Mouse (Mus musculus) liver, embryonic 16.5 days (tissue): ENCODE results near the gene E330009J07Rik. TPM values are rescaled to one million over a fixed set of nuclear protein-coding genes. Genes with fewer than 3 reads are reported as not detected.

Experiments
- ATAC-seq: fragments of 200-750 bp; cut with Nextera tagmentation; 2 replicates; pipeline ENCODE4 v1.8.0; 2017; ENCODE audit warnings: low read depth, mild to moderate bottlenecking, moderate number of reproducible peaks, moderate library complexity
- H3K27ac ChIP-seq: fragments of 300-500 bp; sonication (generic); 2 replicates; pipeline ENCODE4 v1.5.1; 2014; ENCODE audit warnings: mild to moderate bottlenecking, low read length
- H3K27me3 ChIP-seq: fragments of 300-500 bp; sonication (generic); 2 replicates; pipeline ENCODE4 v1.6.1; 2014; ENCODE audit warnings: low read depth, low read length, mixed read lengths; ENCODE audit not compliant: control insufficient read depth, insufficient read depth
- H3K36me3 ChIP-seq: fragments of 300-500 bp; sonication (generic); 2 replicates; pipeline ENCODE4 v1.6.1; 2014; ENCODE audit warnings: mild to moderate bottlenecking; ENCODE audit not compliant: control insufficient read depth, insufficient read depth
- H3K4me1 ChIP-seq: fragments of 300-500 bp; sonication (generic); 2 replicates; pipeline ENCODE4 v1.6.1; 2014; ENCODE audit warnings: low read depth, low read length, mixed read lengths; ENCODE audit not compliant: control insufficient read depth
- H3K4me2 ChIP-seq: fragments of 300-500 bp; sonication (generic); 2 replicates; pipeline ENCODE4 v1.6.1; 2014; ENCODE audit warnings: low read depth, low read length, mixed read lengths
- H3K4me3 ChIP-seq: fragments of 300-500 bp; sonication (generic); 2 replicates; pipeline ENCODE4 v1.5.1; 2014; ENCODE audit warnings: low read depth, mild to moderate bottlenecking, low read length
- H3K9ac ChIP-seq: fragments of 300-500 bp; sonication (generic); 2 replicates; pipeline ENCODE4 v1.6.1; 2014; ENCODE audit warnings: low read depth, low read length
- H3K9me3 ChIP-seq: fragments of 300-500 bp; sonication (generic); replicated peaks from 2 replicates; pipeline ENCODE4 v1.6.1; 2016; ENCODE audit warnings: low read length; ENCODE audit not compliant: control insufficient read depth
- WGBS: fragments of 180-500 bp; shearing (Covaris S2); extraction: QIAGEN DNeasy Blood & Tissue Kit; methylation state at CpG from one replicate; pipeline ENCODE4 v1.1.7; 2014; ENCODE audit not compliant: insufficient replicate concordance; 5-methylcytosine and 5-hydroxymethylcytosine counted together
- polyA plus RNA-seq: library from polyadenylated mRNA; unstranded; fragments of >200 nt; fragmentation: Nextera tagmentation; extraction: Ambion mirVana; gene quantifications from 2 replicates; pipeline ENCODE4 v1.2.1, GENCODE M21; 2015

Gene E330009J07Rik
- polyA plus RNA-seq, result 1.3 and 2.1 TPM in 2 replicates

GRCm38 (mm10) chr6:40436047-40436483, at the start of gene E330009J07Rik:
Gene E330009J07Rik, minus strand, starts transcription at chr6:40436135.
- under 1% methylated on average over 33 of the region's 38 CpGs for WGBS

GRCm38 (mm10) chr6:40482318-40482717, 46.4 kb upstream of the E330009J07Rik start:
- ATAC-seq, result no peak
- Histone ChIP-seq H3K4me3 (no peak overlapping the region), H3K27ac (no peak overlapping the region), H3K4me1 (no peaks in the 10 kb centered on the region), H3K36me3 (peaks cover 24% of the 10 kb centered on the region), H3K27me3 (no peaks in the 10 kb centered on the region), H3K4me2 (no peak overlapping the region), H3K9me3 (no peaks in the 10 kb centered on the region), H3K9ac (no peak overlapping the region)
- WGBS, result 84% methylated on average over 5 of the region's 5 CpGs

More at GRCm38 (mm10) chr6:40436047-40436483, at the start of gene E330009J07Rik:
- peak within 1 kb of the TSS; percentile 69 for H3K4me3 ChIP-seq
- no peaks in the 10 kb centered on the region for H3K36me3 ChIP-seq
- peak within 1 kb of the TSS; percentile 78 for H3K4me2 ChIP-seq
- H3K27me3 ChIP-seq, result peaks cover 28% of the 10 kb centered on the region
- no peak within 1 kb of the TSS for H3K27ac ChIP-seq
- no peaks in the 10 kb centered on the region; the same call in 1 of the 2 replicates for H3K4me1 ChIP-seq
- no peaks in the 10 kb centered on the region for H3K9me3 ChIP-seq
- peak; percentile 85 for ATAC-seq
- H3K9ac ChIP-seq, result peak within 1 kb of the TSS; percentile 66

- no peaks in the 10 kb centered on the region for H3K9me3 ChIP-seq
- H3K4me1 ChIP-seq, result no peaks in the 10 kb centered on the region
- WGBS, result 70% methylated on average over 1 of the region's 1 CpGs
- peaks cover 36% of the 10 kb centered on the region for H3K36me3 ChIP-seq
- no peak overlapping the region for H3K27ac ChIP-seq
- no peak overlapping the region for H3K9ac ChIP-seq
- H3K4me2 ChIP-seq, result no peak overlapping the region
- no peaks in the 10 kb centered on the region for H3K27me3 ChIP-seq
- no peak overlapping the region for H3K4me3 ChIP-seq
- ATAC-seq, result no peak
These were observed 43.8 kb upstream of the E330009J07Rik start for GRCm38 (mm10) chr6:40479705-40480104.

GRCm38 (mm10) chr6:40476132-40476531, 40.2 kb upstream of the E330009J07Rik start:
- no peaks in the 10 kb centered on the region for H3K9me3 ChIP-seq
- no peak for ATAC-seq
- 73% methylated on average over 4 of the region's 4 CpGs for WGBS
- H3K27me3 ChIP-seq, result no peaks in the 10 kb centered on the region
- no peak overlapping the region for H3K4me3 ChIP-seq
- H3K27ac ChIP-seq, result no peak overlapping the region
- H3K4me2 ChIP-seq, result no peak overlapping the region
- H3K36me3 ChIP-seq, result peaks cover 24% of the 10 kb centered on the region
- no peak overlapping the region for H3K9ac ChIP-seq
- H3K4me1 ChIP-seq, result peaks cover 3% of the 10 kb centered on the region

GRCm38 (mm10) chr6:40471720-40472010, 35.7 kb upstream of the E330009J07Rik start:
- Histone ChIP-seq H3K9ac (peak overlapping the region; percentile 75), H3K4me3 (peak overlapping the region; percentile 81), H3K27me3 (no peaks in the 10 kb centered on the region), H3K4me2 (peak overlapping the region; percentile 74), H3K9me3 (no peaks in the 10 kb centered on the region), H3K36me3 (peaks cover 12% of the 10 kb centered on the region), H3K4me1 (peaks cover 3% of the 10 kb centered on the region), H3K27ac (peak overlapping the region; percentile 88)
- no peak for ATAC-seq
- 0% methylated on average over 7 of the region's 7 CpGs for WGBS

- ATAC-seq, result peak; percentile 96
- H3K4me2 ChIP-seq, result peak within 1 kb of the TSS; percentile 74
- H3K9ac ChIP-seq, result peak within 1 kb of the TSS; percentile 75
- peaks cover 3% of the 10 kb centered on the region for H3K4me1 ChIP-seq
- H3K9me3 ChIP-seq, result no peaks in the 10 kb centered on the region
- WGBS, result under 1% methylated on average over 54 of the region's 54 CpGs
- no peaks in the 10 kb centered on the region for H3K27me3 ChIP-seq
- peak within 1 kb of the TSS; percentile 81 for H3K4me3 ChIP-seq
- peak within 1 kb of the TSS; percentile 88 for H3K27ac ChIP-seq
- H3K36me3 ChIP-seq, result peaks cover 11% of the 10 kb centered on the region
These were observed 35.2 kb upstream of the E330009J07Rik start, which contains the start of gene Ssbp1 for GRCm38 (mm10) chr6:40470916-40471719. Gene Ssbp1, plus strand, starts transcription at chr6:40471352.

GRCm38 (mm10) chr6:40465710-40466109, 29.8 kb upstream of the E330009J07Rik start:
- no peak overlapping the region for H3K9ac ChIP-seq
- WGBS, result 35% methylated on average over 6 of the region's 6 CpGs
- no peaks in the 10 kb centered on the region for H3K27me3 ChIP-seq
- H3K4me3 ChIP-seq, result no peak overlapping the region
- H3K4me1 ChIP-seq, result no peaks in the 10 kb centered on the region
- H3K4me2 ChIP-seq, result no peak overlapping the region
- ATAC-seq, result no peak
- H3K27ac ChIP-seq, result no peak overlapping the region
- no peaks in the 10 kb centered on the region for H3K9me3 ChIP-seq
- H3K36me3 ChIP-seq, result no peaks in the 10 kb centered on the region

GRCm38 (mm10) chr6:40454436-40455041, 18.6 kb upstream of the E330009J07Rik start:
- Histone ChIP-seq H3K36me3 (no peaks in the 10 kb centered on the region), H3K9ac (no peak overlapping the region), H3K4me1 (no peaks in the 10 kb centered on the region), H3K27me3 (no peaks in the 10 kb centered on the region), H3K4me3 (no peak overlapping the region), H3K27ac (no peak overlapping the region), H3K4me2 (no peak overlapping the region), H3K9me3 (no peaks in the 10 kb centered on the region)
- no peak for ATAC-seq
- WGBS, result 19% methylated on average over 7 of the region's 7 CpGs

GRCm38 (mm10) chr6:40448626-40449025, 12.7 kb upstream of the E330009J07Rik start:
- Histone ChIP-seq H3K4me1 (no peaks in the 10 kb centered on the region), H3K27ac (no peak overlapping the region), H3K27me3 (no peaks in the 10 kb centered on the region), H3K4me2 (no peak overlapping the region), H3K9ac (no peak overlapping the region), H3K4me3 (no peak overlapping the region), H3K9me3 (no peaks in the 10 kb centered on the region), H3K36me3 (no peaks in the 10 kb centered on the region)
- no peak for ATAC-seq
